Mouse (Mus musculus) embryonic fibroblast, embryonic 13.5 days (primary cell): ENCODE data around the gene Gm13757.

Experiments
- CTCF ChIP-seq: IDR thresholded peaks from 2 replicates; pipeline ENCODE4 v1.5.1; 2011; ENCODE audit warnings: mild to moderate bottlenecking, control low read depth, low read length, moderate library complexity, borderline replicate concordance; ENCODE audit not compliant: insufficient read depth
- POLR2A ChIP-seq: IDR thresholded peaks from 2 replicates; pipeline ENCODE4 v1.6.1; 2011; ENCODE audit warnings: low read depth, mild to moderate bottlenecking, control low read depth, low read length, moderate library complexity

GRCm38 (mm10) chr2:88406353-88406752 lies 42.6 kb downstream of the Gm13757 start, which contains the start of gene Olfr1179:
- TF ChIP-seq CTCF (no peak), POLR2A (no peak)
